Mouse (Mus musculus): Measurements from ENCODE around the gene Myocd. TPM values are rescaled to one million over a fixed set of nuclear protein-coding genes. Genes with fewer than 3 reads are reported as not detected.

Myocd gene
- total and polyA plus RNA-seq, 2 experiments from 2014 or later = 0.07 to 0.38 TPM

- no peaks in the 10 kb centered on the region for H3K27me3 ChIP-seq (ENCODE audit: insufficient read depth, low read length)
- no peak overlapping the region for H3K27ac ChIP-seq (ENCODE audit: low read depth, low read length)
- 0 out of 2 replicates have a peak, but pooled peaks cover 3% of the 10 kb centered on the region for H3K4me1 ChIP-seq (ENCODE audit: insufficient read depth)
- H3K36me3 ChIP-seq (ENCODE audit: insufficient read depth) = no peaks in the 10 kb centered on the region
- H3K4me2 ChIP-seq (ENCODE audit: low read depth) = no peak overlapping the region
- H3K4me3 ChIP-seq (ENCODE audit: low read depth, low read length) = no peak overlapping the region
- no peak overlapping the region for H3K9ac ChIP-seq
- DNase-seq (no peak), ATAC-seq (no peak)
- TF ChIP-seq CTCF (IDR thresholded peaks at IDR 0.05; ENCODE audit: low read depth) = peak; percentile 38
- WGBS = 84% methylated on average over 4 of the region's 4 CpGs
- no peaks in the 10 kb centered on the region for H3K9me3 ChIP-seq (ENCODE audit: low read length)
Observed at GRCm38 (mm10) chr11:65129110-65129509, 140.7 kb downstream of the Myocd start.

GRCm38 (mm10) chr11:65128666-65129065 lies 141.1 kb downstream of the Myocd start:
- Histone ChIP-seq H3K27me3 (ENCODE audit: insufficient read depth, low read length) (no peaks in the 10 kb centered on the region), H3K27ac (ENCODE audit: low read depth, low read length) (no peak overlapping the region), H3K9ac (no peak overlapping the region), H3K4me1 (ENCODE audit: insufficient read depth) (0 out of 2 replicates have a peak, but pooled peaks cover 3% of the 10 kb centered on the region), H3K9me3 (ENCODE audit: low read length) (no peaks in the 10 kb centered on the region), H3K4me2 (ENCODE audit: low read depth) (no peak overlapping the region), H3K36me3 (ENCODE audit: insufficient read depth) (no peaks in the 10 kb centered on the region), H3K4me3 (ENCODE audit: low read depth, low read length) (no peak overlapping the region)
- 89% methylated on average over 4 of the region's 4 CpGs for WGBS
- DNase-seq = no peak
- ATAC-seq = no peak
- TF ChIP-seq CTCF (IDR thresholded peaks at IDR 0.05; ENCODE audit: low read depth) = no peak

- DNase-seq (no peak), ATAC-seq (no peak)
- no peaks in the 10 kb centered on the region for H3K27me3 ChIP-seq (ENCODE audit: insufficient read depth, low read length)
- H3K4me2 ChIP-seq (ENCODE audit: low read depth) = no peak overlapping the region
- no peak overlapping the region for H3K27ac ChIP-seq (ENCODE audit: low read depth, low read length)
- WGBS = 72% methylated on average over 9 of the region's 9 CpGs
- H3K9me3 ChIP-seq (ENCODE audit: low read length) = no peaks in the 10 kb centered on the region
- H3K4me3 ChIP-seq (ENCODE audit: low read depth, low read length) = no peak overlapping the region
- no peak for TF ChIP-seq CTCF (IDR thresholded peaks at IDR 0.05; ENCODE audit: low read depth)
- no peak overlapping the region for H3K9ac ChIP-seq
- no peaks in the 10 kb centered on the region for H3K36me3 ChIP-seq (ENCODE audit: insufficient read depth)
- 0 out of 2 replicates have a peak, but pooled peaks cover 3% of the 10 kb centered on the region for H3K4me1 ChIP-seq (ENCODE audit: insufficient read depth)
Observed at GRCm38 (mm10) chr11:65126566-65126965, 143.2 kb downstream of the Myocd start.

Other genes with a start within 250 kb of the Myocd start
- 0.71 and 1.5 TPM in 2 replicates for gene 1700086D15Rik, start 110.1 kb downstream of the Myocd start, total RNA-seq (2014; rRNA removed)
- 0.21 and 0.33 TPM in 2 replicates for gene 1700086D15Rik, start 110.1 kb downstream of the Myocd start, polyA plus RNA-seq (2015; fragmentation: Nextera tagmentation; extraction: Ambion mirVana)
- 27.4 and 29.6 TPM in 2 replicates for gene Arhgap44, start 107.0 kb downstream of the Myocd start, total RNA-seq (2014; rRNA removed)
- 13.6 and 17.4 TPM in 2 replicates for gene Arhgap44, start 107.0 kb downstream of the Myocd start, polyA plus RNA-seq (2015; fragmentation: Nextera tagmentation; extraction: Ambion mirVana)